Mouse (Mus musculus): Measurements from ENCODE around the gene Ift122. TPM values are rescaled to one million over a fixed set of nuclear protein-coding genes. Genes with fewer than 3 reads are reported as not detected.

The Ift122 gene
- polyA plus RNA-seq, 1 experiment = 0.02 TPM

GRCm38 (mm10) chr6:115941128-115941527 lies 87.9 kb downstream of the Ift122 start:
- Histone ChIP-seq H3K4me3 (replicated peaks) (no peak overlapping the region), H3K36me3 (ENCODE audit: control insufficient read depth) (no peaks in the 10 kb centered on the region)
- TF ChIP-seq GATA1 (IDR thresholded peaks at IDR 0.05; ENCODE audit: low read length) (no peak), TAL1 (IDR thresholded peaks at IDR 0.05; ENCODE audit: low read length) (no peak)

GRCm38 (mm10) chr6:115943498-115944427 lies 90.5 kb downstream of the Ift122 start:
- no peaks in the 10 kb centered on the region for H3K27me3 ChIP-seq (ENCODE audit: control insufficient read depth)
- TF ChIP-seq GATA1 (IDR thresholded peaks at IDR 0.05; ENCODE audit: low read length) (no peak), TAL1 (IDR thresholded peaks at IDR 0.05; ENCODE audit: low read length) (no peak)
- peaks cover 5% of the 10 kb centered on the region for H3K4me1 ChIP-seq (ENCODE audit: control insufficient read depth)
- no peak overlapping the region for H3K4me3 ChIP-seq (replicated peaks)
- H3K36me3 ChIP-seq (ENCODE audit: control insufficient read depth) = no peaks in the 10 kb centered on the region
- no peaks in the 10 kb centered on the region for H3K9me3 ChIP-seq (ENCODE audit: control insufficient read depth, low read length)

More at GRCm38 (mm10) chr6:115941128-115941527, 87.9 kb downstream of the Ift122 start:
- no peaks in the 10 kb centered on the region for H3K9me3 ChIP-seq (ENCODE audit: control insufficient read depth, low read length)
- H3K27me3 ChIP-seq (ENCODE audit: control insufficient read depth) = no peaks in the 10 kb centered on the region
- H3K4me1 ChIP-seq (ENCODE audit: control insufficient read depth) = peaks cover 5% of the 10 kb centered on the region

DNA sequence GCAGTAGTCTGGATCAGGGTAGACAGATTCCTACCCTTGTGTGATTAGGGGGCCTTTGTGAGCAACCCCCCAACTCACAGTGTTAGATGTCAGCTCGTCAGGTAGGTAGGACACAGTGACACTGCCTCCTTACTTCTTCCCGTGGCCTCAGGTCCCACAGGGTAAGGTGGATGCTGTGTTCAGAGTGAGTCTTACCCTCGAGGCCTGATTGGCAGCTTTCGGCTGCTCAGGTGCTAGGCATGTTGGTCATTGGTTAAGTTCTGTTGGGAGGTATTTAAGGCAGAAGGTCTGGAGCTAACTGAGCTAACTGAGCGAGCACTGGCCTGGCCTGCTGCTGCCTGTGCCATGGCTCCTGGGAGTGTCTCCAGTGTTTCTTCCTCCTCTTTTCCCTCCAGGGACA lies 91.4 kb downstream of the Ift122 start, which contains the start of gene H1foo:
Gene H1foo (plus strand): TSS at position 301 of the 400 bp plus-strand sequence.
- TF ChIP-seq TAL1 (IDR thresholded peaks at IDR 0.05; ENCODE audit: low read length) (no peak), GATA1 (IDR thresholded peaks at IDR 0.05; ENCODE audit: low read length) (no peak)
- Histone ChIP-seq H3K9me3 (ENCODE audit: control insufficient read depth, low read length) (no peaks in the 10 kb centered on the region), H3K4me3 (replicated peaks) (no peak within 1 kb of the TSS), H3K36me3 (ENCODE audit: control insufficient read depth) (no peaks in the 10 kb centered on the region), H3K4me1 (ENCODE audit: control insufficient read depth) (peaks cover 5% of the 10 kb centered on the region), H3K27me3 (ENCODE audit: control insufficient read depth) (no peaks in the 10 kb centered on the region)

- Histone ChIP-seq H3K27me3 (ENCODE audit: control insufficient read depth) (no peaks in the 10 kb centered on the region), H3K36me3 (ENCODE audit: control insufficient read depth) (no peaks in the 10 kb centered on the region), H3K9me3 (ENCODE audit: control insufficient read depth, low read length) (no peaks in the 10 kb centered on the region), H3K4me1 (ENCODE audit: control insufficient read depth) (peaks cover 5% of the 10 kb centered on the region), H3K4me3 (replicated peaks) (no peak overlapping the region)
- no peak for TF ChIP-seq TAL1 (IDR thresholded peaks at IDR 0.05; ENCODE audit: low read length)
- TF ChIP-seq GATA1 (IDR thresholded peaks at IDR 0.05; ENCODE audit: low read length) = no peak
Measured at GRCm38 (mm10) chr6:115945633-115946032, 92.4 kb downstream of the Ift122 start.

DNA sequence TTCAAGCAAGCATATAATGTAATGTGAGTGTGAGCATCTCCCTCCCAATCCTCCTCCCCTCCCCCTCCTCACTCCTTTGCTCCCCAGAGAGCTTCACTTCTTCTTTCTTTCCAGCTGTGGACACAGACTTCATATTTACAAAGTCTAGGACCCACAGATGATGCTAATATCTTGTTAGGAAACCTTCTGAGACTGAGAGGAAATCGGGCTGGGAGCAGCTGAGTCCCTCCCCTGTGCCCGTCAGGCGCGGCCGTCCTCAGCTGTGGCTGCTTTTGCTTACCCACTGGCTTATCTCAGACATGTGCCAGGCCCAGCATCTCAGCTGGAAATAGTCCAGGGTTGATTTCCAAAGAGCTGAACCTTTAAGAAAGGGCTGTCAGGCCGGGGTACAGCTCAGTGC lies 93.1 kb downstream of the Ift122 start:
- TF ChIP-seq GATA1 (IDR thresholded peaks at IDR 0.05; ENCODE audit: low read length) (no peak), TAL1 (IDR thresholded peaks at IDR 0.05; ENCODE audit: low read length) (no peak)
- Histone ChIP-seq H3K27me3 (ENCODE audit: control insufficient read depth) (no peaks in the 10 kb centered on the region), H3K36me3 (ENCODE audit: control insufficient read depth) (no peaks in the 10 kb centered on the region), H3K4me3 (replicated peaks) (no peak overlapping the region), H3K9me3 (ENCODE audit: control insufficient read depth, low read length) (no peaks in the 10 kb centered on the region), H3K4me1 (ENCODE audit: control insufficient read depth) (peaks cover 3% of the 10 kb centered on the region)

GRCm38 (mm10) chr6:115954506-115955074 lies 101.3 kb downstream of the Ift122 start:
- Histone ChIP-seq H3K9me3 (ENCODE audit: control insufficient read depth, low read length) (no peaks in the 10 kb centered on the region), H3K4me3 (replicated peaks) (no peak overlapping the region), H3K27me3 (ENCODE audit: control insufficient read depth) (no peaks in the 10 kb centered on the region), H3K4me1 (ENCODE audit: control insufficient read depth) (no peaks in the 10 kb centered on the region), H3K36me3 (ENCODE audit: control insufficient read depth) (no peaks in the 10 kb centered on the region)
- TF ChIP-seq GATA1 (IDR thresholded peaks at IDR 0.05; ENCODE audit: low read length) (no peak), TAL1 (IDR thresholded peaks at IDR 0.05; ENCODE audit: low read length) (no peak)

DNA sequence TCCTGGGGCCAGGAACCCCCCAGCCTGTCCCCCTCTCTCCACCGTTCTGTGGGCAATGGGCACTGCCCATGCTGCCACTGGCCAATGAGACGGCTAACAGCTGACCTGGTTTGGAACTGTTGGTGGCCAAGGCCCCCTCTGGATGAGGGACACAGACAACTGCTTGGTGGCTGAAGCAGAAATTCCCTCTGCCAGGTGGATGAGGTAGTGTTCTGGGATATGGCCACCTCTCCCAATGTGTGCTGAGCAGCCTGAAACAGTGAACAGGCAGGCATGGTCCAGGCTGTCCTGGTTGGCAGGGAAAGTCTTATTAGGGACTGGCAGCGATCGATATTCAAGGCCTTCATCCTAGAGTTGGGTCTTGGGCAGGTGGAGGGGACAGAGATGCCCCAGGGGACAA lies 101.9 kb downstream of the Ift122 start:
- Histone ChIP-seq H3K9me3 (ENCODE audit: control insufficient read depth, low read length) (no peaks in the 10 kb centered on the region), H3K27me3 (ENCODE audit: control insufficient read depth) (no peaks in the 10 kb centered on the region), H3K36me3 (ENCODE audit: control insufficient read depth) (no peaks in the 10 kb centered on the region), H3K4me1 (ENCODE audit: control insufficient read depth) (no peaks in the 10 kb centered on the region), H3K4me3 (replicated peaks) (no peak overlapping the region)
- no peak for TF ChIP-seq GATA1 (IDR thresholded peaks at IDR 0.05; ENCODE audit: low read length)
- TF ChIP-seq TAL1 (IDR thresholded peaks at IDR 0.05; ENCODE audit: low read length) = no peak

DNA sequence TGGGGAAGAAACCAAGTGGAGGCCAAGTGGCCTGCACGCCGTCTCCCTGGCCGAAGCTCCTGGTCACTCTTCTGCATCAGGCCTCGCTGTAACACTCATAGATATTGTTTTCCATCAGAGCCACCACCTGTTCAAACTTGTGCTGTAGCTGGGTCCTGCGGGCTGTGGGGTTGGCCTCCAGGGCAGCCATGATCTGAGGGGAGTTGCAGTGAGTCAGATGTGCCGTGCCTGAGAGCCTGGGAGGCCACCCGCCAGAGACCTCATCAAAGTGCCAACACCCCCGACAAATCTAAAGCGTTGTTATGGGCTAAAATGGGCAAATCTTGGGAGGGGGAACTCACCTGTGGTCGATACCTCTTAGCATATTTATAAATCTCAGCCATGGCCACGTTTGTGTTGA lies 102.4 kb downstream of the Ift122 start:
- H3K36me3 ChIP-seq (ENCODE audit: control insufficient read depth) = no peaks in the 10 kb centered on the region
- no peaks in the 10 kb centered on the region for H3K9me3 ChIP-seq (ENCODE audit: control insufficient read depth, low read length)
- no peak overlapping the region for H3K4me3 ChIP-seq (replicated peaks)
- no peaks in the 10 kb centered on the region for H3K27me3 ChIP-seq (ENCODE audit: control insufficient read depth)
- TF ChIP-seq TAL1 (IDR thresholded peaks at IDR 0.05; ENCODE audit: low read length) (no peak), GATA1 (IDR thresholded peaks at IDR 0.05; ENCODE audit: low read length) (no peak)
- no peaks in the 10 kb centered on the region for H3K4me1 ChIP-seq (ENCODE audit: control insufficient read depth)

DNA sequence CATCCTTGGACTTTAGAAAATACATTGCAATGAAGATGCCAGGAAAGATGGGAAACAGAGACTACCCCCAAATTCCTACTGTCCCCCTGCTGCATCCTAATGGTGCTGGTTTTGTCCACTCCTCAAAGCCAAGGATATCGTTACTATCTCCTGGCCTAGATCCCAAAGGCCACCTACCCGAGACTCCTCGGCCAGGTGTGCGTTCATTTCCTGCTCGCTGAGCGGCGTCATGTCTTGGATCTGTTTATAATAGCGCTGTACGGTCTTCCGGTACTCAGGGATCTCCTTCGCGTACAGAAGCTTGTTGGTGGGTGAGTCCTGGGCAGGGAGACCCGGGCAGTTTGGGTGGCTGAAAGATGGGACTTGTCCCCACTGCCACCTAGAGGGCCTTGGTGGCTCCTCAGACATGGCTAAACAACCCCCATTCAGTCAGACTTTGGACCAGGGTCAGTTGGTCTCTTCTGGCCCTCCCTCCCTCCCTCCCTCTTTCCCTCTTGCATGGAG lies 103.2 kb downstream of the Ift122 start:
- no peak for TF ChIP-seq TAL1 (IDR thresholded peaks at IDR 0.05; ENCODE audit: low read length)
- TF ChIP-seq GATA1 (IDR thresholded peaks at IDR 0.05; ENCODE audit: low read length) = no peak
- H3K27me3 ChIP-seq (ENCODE audit: control insufficient read depth) = no peaks in the 10 kb centered on the region
- no peaks in the 10 kb centered on the region for H3K9me3 ChIP-seq (ENCODE audit: control insufficient read depth, low read length)
- no peaks in the 10 kb centered on the region for H3K36me3 ChIP-seq (ENCODE audit: control insufficient read depth)
- H3K4me1 ChIP-seq (ENCODE audit: control insufficient read depth) = no peaks in the 10 kb centered on the region
- H3K4me3 ChIP-seq (replicated peaks) = no peak overlapping the region

All from erythroblast, embryonic 14.5 days (primary cell).